Mouse (Mus musculus) cerebellum, adult 2 months (tissue): Measurements from ENCODE around the gene Bach2.

Source experiments
- CTCF ChIP-seq: fragments of 200-500 bp; IDR thresholded peaks from 2 replicates; pipeline ENCODE4 v1.5.1; 2011; ENCODE audit warnings: low read depth, mild to moderate bottlenecking, control low read depth, low read length, moderate library complexity, borderline replicate concordance; ENCODE audit not compliant: insufficient read depth
- POLR2A ChIP-seq: fragments of 200-500 bp; IDR thresholded peaks from 2 replicates; pipeline ENCODE4 v1.6.1; 2011; ENCODE audit warnings: low read length, control low read depth, borderline replicate concordance; ENCODE audit not compliant: insufficient read depth

DNA sequence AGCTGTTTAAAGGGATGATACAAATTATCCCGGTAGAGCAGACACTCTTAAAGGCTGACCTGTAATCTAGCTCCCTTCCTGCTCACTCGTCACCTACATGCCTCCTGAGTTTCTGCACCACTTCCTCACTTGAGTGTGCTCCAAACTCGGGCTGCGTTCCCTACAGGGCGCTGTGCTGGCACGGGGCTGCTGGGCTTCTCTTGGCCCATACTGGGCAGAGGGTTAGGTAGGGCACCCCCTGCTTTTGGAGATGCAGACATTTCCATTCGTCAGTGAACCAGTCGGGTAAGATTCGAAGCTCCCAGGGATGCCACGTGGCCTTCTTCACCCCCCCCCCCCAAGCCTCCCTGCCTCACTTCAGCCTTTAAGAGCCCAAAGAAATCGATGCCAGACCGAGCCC is 19.1 kb downstream of the Bach2 start:
- TF ChIP-seq CTCF = no peak
- no peak for TF ChIP-seq POLR2A
